Mouse (Mus musculus) heart, postnatal 36 days (tissue): ENCODE data around the gene Nupl1. TPM values are rescaled to one million over a fixed set of nuclear protein-coding genes. Genes with fewer than 3 reads are reported as not detected.

ENCODE experiments used
- DNase-seq, 2 experiments: peaks; one replicate each; pipeline ENCODE4 v3.0.0; 2021 to 2022
- intact Hi-C: fragments of 180-260 bp; cut with DNase I; formaldehyde crosslinking; loops from one replicate; pipeline ENCODE4 v1.15.1; 2025
- total RNA-seq, 2 experiments: library from RNA; stranded (reverse); gene quantifications; 2 replicates each; pipeline ENCODE4 v1.2.3; 2021

The Nupl1 gene
- total RNA-seq, 2 experiments from 2014 or later, result not detected

GRCm38 (mm10) chr14:60250879-60251278, 352 bp downstream of the Nupl1 start:
- intact Hi-C loops, result loop anchor here (1.0 to 10.0 kb wide), 2 partner anchors 16 to 444 kb away; no protein-coding TSS in a partner anchor
- no peak for DNase-seq

DNA sequence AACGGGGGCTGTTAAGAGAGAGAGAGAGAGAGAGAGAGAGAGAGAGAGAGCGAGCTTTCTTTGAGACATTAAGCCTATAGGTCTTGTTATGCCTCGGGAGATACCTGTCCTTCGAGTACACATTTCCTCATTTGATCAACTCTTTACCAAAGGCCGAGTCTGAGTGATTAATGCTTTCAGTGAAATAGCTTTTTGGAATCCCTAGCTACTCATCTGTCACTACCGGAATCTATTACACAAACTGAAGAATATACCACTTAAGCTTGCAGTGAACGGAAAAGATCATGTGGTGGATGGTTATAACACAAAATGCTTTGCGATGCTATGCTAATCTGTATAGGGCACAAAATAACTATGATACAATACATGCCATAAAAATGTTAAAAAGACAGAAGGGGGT, 865 bp downstream of the Nupl1 start:
- no peak for DNase-seq
- intact Hi-C loops, result loop anchor here (1.0 to 10.0 kb wide), 2 partner anchors 17 to 444 kb away; no protein-coding TSS in a partner anchor

- intact Hi-C loops, result no loop called here
- no peak for DNase-seq
Observed at GRCm38 (mm10) chr14:60238551-60238950, 12.7 kb downstream of the Nupl1 start.

DNA sequence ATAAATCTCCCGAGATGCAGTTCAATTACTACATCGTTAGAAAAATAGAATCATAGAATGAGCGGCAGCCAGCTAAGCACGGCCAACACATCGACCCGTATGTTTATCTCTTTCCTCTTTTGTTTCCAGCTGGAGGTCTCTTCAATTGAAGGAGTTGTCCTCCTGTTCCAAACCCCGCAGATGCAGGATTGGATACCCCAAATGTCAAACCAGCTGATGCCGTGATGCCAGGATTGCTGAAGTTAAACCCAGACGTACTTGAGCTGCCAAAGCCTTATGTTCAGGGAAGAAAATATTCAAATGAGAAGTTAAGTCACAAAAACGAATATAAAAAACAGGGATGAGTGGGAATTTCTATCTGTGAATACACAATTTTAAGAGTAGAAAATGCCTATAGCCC, 31.3 kb downstream of the Nupl1 start:
- DNase-seq, result no peak
- intact Hi-C loops, result no loop called here

- DNase-seq, result no peak
- intact Hi-C loops, result no loop called here
Observed at GRCm38 (mm10) chr14:60217616-60218015, 33.6 kb downstream of the Nupl1 start.

DNA sequence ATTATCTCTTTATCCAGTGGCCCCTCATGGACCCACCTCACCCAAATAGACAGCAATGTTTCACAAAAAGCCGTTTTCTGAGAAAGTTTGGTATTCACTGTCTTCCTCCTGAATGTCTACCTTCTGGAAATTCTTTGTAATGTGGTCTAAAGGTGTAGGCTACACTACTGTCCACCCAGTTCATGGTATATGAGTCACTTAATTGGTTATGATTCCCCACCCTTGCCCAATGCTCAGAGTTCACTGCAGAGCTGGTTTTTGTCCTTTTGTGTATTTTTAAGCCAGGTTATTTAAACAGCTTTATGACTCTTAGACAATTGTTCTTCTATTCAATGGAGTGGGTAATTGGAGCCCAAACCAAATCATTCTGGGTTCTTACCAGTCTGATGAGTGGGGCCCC, 35.1 kb downstream of the Nupl1 start:
- no peak for DNase-seq
- intact Hi-C loops, result no loop called here

GRCm38 (mm10) chr14:60215000-60215399, 36.2 kb downstream of the Nupl1 start:
- intact Hi-C loops, result no loop called here
- no peak for DNase-seq

DNA sequence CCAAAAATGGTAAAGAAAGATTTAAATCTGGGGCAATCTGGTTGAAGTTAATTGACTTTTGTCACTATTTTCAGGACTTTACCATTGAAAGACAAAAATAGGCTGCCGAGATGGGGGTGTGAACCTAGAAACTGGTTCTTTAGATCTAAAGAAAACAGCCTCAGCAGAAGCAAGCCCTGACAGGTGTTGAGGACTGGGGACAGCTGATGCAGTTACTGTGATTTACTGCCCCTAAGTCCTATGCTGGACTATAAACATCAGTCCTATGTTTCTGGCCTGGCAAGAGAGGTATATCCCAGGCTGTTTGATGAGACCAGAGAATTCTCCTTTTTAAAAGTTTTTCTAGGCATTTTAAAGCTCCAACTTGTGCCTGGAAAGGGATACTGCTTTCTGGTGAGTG, 37.2 kb downstream of the Nupl1 start:
- no peak for DNase-seq
- intact Hi-C loops, result no loop called here

- intact Hi-C loops, result no loop called here
- DNase-seq, result no peak
Observed at GRCm38 (mm10) chr14:60209166-60209565, 42.1 kb downstream of the Nupl1 start.

- intact Hi-C loops, result no loop called here
- DNase-seq, result no peak
Observed at GRCm38 (mm10) chr14:60204993-60205392, 46.2 kb downstream of the Nupl1 start.

DNA sequence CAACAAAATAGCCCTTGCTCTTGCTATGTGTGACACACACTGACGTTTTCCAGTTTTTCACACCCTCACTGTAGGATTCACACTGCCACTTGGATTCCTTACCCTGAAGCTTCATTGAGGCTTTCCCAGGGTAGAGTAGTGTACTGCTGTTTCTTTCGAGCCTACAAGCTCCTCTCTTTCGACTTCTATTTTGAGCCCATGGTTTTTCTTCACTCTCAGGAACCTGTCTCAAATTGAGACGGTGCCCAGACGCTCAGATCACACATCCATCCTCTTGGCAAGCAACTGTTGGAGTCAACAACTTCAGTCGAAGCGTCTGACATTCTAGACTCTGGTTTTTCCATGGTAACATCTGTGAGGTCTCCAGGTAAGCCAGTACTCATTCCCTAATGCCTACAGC, 54.3 kb downstream of the Nupl1 start, which contains the start of gene Atp8a2:
TSS of gene Atp8a2 (minus strand) at position 296 of the 400 bp plus-strand sequence.
- intact Hi-C loops, result no loop called here
- DNase-seq, result no peak

DNA sequence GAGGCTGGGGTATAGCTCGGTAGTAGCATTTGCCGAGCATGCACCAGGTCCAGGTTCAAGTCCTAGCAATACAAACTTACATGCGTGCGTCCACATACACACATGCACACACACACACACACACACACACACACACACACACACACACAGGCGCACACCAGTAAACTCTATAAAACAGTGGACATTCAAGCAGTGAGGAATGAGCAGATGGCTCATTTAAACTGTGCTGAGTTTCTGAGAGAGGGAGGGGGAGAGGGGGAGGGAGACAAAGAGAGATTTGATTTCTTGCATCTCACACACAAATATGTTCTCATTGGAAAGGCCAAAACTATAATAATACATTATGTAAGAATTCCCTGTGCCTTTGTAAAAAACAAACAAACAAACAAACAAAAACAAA, 55.2 kb downstream of the Nupl1 start:
- intact Hi-C loops, result no loop called here
- DNase-seq, result no peak

GRCm38 (mm10) chr14:60194606-60195005, 56.6 kb downstream of the Nupl1 start:
- intact Hi-C loops, result no loop called here
- no peak for DNase-seq

DNA sequence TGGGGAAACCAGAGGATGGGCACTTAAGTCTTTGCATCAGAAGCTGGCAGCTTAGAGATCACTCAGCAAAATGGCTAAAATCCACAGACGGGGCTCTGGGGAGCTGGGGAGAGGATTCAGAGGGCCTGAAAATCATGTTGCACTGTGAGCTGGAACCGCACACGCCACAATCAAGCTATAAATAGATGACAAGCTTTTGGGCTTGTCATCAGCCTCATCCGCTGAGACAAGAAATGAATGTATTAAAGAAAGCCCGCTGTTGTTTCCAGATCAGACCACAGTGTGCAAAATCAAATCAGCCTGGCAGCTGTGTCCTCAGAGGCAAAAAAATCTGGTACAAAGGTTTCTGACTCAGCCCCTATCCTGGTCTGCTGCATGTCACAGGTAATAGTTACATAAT, 61.5 kb downstream of the Nupl1 start:
- no peak for DNase-seq
- intact Hi-C loops, result no loop called here

GRCm38 (mm10) chr14:60188201-60188825, 62.9 kb downstream of the Nupl1 start:
- intact Hi-C loops, result no loop called here
- no peak for DNase-seq

DNA sequence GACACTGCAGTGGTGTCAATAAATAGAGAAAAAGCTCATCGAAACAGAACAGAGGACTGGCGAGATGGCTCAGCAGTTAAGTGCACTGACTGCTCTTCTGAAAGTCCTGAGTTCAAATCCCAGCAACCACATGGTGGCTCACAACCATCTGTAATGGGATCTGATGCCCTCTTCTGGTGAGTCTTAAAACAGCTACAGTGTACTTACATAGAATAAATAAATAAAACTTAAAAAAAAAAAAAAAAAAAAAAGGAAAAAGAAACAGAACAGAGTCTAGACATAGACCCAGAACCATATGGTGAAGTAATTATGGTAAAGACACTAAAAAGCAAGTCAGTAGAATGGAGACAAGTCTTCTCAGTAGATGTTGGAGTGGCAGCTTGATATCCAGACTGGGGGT, 69.9 kb downstream of the Nupl1 start:
- intact Hi-C loops, result no loop called here
- DNase-seq, result no peak

GRCm38 (mm10) chr14:60178571-60178955, 72.7 kb downstream of the Nupl1 start:
- DNase-seq, result no peak
- intact Hi-C loops, result no loop called here

GRCm38 (mm10) chr14:60177614-60178570, 73.3 kb downstream of the Nupl1 start:
- intact Hi-C loops, result no loop called here
- DNase-seq, result no peak

DNA sequence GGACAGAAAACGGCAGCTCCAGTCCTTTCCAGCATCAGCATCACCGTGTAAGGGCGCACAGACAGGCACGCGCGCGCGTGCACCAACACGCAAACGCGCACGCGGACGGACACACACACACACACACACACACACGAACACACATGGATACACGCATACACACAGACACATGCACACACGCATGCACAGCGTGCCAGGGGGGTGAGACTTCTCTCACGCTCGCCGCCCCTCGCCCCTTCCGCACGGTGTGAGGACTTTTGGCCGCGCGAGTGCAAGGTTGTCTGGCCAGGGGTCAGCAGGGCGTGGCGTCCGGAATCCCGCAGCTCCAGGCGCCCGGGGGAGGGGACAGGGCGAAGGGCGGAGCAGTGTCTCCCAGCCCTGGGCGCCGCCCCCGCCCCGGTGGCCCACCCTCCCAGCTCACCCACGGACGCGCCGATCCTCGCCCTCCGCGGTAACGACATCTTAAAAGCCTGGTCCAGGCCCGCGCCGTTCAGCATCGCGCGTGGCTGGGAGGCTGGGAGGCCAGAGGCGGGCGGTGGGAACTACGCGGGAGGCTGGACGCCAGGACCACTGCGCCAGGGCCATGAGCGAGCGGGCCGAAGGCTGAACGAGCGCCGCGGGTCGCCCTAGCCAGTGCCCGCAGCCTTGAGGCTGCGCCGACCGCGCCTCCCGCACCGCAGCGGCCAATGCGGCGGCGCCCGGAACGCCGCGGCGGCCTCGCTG, 74.2 kb downstream of the Nupl1 start:
- peak; percentile 19 to 30 for DNase-seq
- intact Hi-C loops, result no loop called here

DNA sequence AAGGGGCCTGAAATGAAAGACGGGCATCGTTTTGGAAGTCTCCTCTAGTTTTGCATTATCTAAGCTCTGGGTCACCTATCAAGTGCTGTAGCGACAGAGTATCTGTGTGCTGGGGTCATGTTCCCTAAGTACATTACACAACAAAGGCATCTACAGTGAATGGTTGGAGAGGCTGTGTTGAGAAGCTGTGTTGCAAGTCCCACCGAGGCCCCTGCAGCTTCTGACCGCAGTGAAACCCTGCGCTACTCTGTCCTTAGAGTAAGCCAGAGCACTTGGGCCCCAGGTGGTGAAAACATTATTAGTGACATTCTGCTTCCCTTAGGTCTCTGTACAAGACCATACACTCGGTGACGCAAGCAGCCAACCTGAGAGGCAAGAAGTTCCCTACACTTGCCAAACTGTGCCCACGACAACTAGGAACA, 74.8 kb downstream of the Nupl1 start:
- intact Hi-C loops, result no loop called here
- DNase-seq, result no peak
